Mouse (Mus musculus) spleen, postnatal 0 days (tissue): ENCODE data around the gene Duoxa1. TPM values are rescaled to one million over a fixed set of nuclear protein-coding genes. Genes with fewer than 3 reads are reported as not detected.

Source experiments
- polyA plus RNA-seq: library from polyadenylated mRNA; unstranded; fragments of >200 nt; fragmentation: Nextera tagmentation; extraction: Ambion mirVana; gene quantifications from 2 replicates; pipeline ENCODE4 v1.2.1, GENCODE M21; 2015

Gene Duoxa1
- polyA plus RNA-seq, result not detected in 2 replicates

DNA sequence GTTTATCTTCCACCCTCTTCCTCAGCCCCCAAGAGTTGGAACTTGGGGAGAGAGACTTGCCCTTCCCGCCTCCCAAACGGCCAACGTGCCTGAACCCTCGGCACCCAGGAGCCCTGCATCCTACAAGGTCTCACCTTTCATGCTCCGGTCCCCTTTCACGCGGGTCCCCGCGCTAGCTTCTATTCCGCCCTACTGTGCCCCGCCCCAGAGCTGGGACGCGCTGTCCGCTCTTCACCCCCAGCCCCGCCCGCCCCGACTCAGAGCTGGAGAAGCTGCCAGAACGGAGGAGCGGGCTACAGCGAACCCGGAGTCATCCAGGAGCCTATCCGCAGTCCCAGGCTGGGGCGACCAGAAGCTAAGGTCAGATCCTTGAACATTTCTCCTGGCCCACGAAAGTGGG lies at the start of gene Duoxa1:
TSS of gene Duoxa1 (minus strand) at position 195 of the 400 bp plus-strand sequence.

DNA sequence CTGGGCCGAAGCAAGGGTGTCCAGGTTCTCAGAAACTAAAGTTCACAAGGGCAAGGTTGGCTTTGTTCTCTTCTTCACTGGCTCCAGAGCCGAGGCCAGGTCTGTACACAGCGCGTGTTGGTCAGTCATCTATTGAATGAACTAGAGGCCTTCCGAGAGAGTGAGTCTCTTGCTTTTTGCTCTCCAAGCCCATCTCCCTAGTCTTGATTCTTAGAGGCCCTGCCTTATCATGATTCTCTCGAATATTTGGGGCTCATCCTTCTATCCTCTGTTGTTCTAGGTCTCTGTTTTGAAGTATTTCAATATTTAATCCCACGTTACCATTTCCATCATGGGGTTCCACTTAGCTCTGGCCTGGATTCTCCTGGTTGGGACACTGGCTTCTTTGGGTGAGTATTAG lies 1.8 kb upstream of the Duoxa1 start, which contains the start of gene Duox1:
TSS of gene Duox1 (plus strand) at position 301 of the 400 bp plus-strand sequence.

DNA sequence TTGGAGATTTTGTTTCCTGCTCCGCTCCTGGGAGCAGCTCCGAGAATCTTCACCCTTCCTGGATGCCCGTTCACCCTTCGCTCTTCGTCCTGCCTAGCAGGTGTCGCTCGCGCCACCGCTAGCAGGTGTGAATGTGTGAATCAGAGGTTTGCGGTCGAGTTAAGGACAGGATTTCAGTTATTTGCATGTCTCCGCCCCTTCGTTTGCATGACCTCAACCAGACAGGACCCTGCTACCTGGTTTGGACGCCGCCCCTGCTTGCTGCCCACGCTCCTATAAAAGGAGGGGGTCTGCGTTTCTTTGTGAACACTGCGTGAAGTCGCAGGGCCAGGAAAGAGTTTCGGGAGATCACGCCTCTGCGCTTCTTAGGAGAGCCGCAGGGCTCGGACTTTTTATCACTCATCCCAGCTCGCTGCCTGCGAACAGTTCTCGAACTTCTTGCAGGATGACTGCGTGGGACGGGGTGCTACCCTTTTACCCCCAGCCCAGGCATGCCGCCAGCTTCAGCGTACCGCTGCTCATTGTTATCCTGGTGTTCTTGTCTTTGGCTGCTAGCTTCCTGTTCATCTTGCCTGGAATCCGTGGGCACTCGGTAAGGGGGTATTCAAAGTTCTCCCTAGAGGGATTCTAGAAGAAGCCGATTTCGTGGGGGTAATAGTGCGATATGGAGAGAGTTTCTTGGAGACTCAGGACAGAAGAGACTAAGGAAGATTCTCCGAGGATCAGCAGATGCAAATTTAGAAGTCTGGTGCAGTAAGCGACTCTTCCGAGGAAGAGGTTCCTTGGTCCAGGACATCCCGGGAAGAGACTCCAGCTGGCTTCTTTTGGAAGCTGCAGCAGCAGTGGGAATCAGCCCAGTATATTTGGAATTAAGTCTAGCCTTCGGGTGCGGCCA lies 14.7 kb downstream of the Duoxa1 start, which contains the start of gene Duoxa2:
TSS of gene Duoxa2 (plus strand) at position 305 of the 895 bp plus-strand sequence.

DNA sequence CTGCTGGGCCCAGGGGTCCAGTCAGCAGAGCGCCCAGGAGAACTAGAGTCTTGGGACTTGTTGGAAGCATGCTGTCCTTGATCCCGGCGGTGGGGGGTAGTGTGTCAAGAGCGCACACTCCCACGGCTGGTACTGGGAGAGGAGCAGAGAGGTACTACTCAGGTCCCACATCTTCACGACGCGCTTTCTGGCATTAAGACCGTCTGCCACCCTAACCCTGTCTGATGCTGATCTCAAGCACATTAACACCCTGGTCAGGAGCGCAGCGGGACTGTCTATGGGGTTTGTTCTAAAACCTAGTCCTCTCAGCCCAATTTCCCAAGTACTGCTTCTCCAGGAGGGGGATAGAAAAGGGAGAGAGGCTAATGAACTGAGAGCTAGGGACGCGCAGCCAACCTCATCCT lies 15.4 kb downstream of the Duoxa1 start, which contains the start of gene Duox2:
TSS of gene Duox2 (minus strand) at position 354 of the 404 bp plus-strand sequence.

Other genes starting within 250 kb of the Duoxa1 start
- gene Spg11, start 195.3 kb downstream of the Duoxa1 start, polyA plus RNA-seq, result 2.8 and 3.2 TPM in 2 replicates
- gene B2m, start 166.0 kb downstream of the Duoxa1 start, polyA plus RNA-seq, result 646 and 799 TPM in 2 replicates
- gene Trim69, start 153.0 kb downstream of the Duoxa1 start, polyA plus RNA-seq, result not detected in 2 replicates
- 0.15 and 0.18 TPM in 2 replicates for gene Patl2, start 127.5 kb downstream of the Duoxa1 start, polyA plus RNA-seq
- gene Terb2, start 127.5 kb downstream of the Duoxa1 start, polyA plus RNA-seq, result not detected in 2 replicates
- 43.3 and 45.4 TPM in 2 replicates for gene Sord, start 79.0 kb downstream of the Duoxa1 start, polyA plus RNA-seq
- gene Duox2, start 15.3 kb downstream of the Duoxa1 start, polyA plus RNA-seq, result 0.04 TPM in 1 of 2 replicates, not detected in the other
- not detected in 2 replicates for gene Duoxa2, start 14.8 kb downstream of the Duoxa1 start, polyA plus RNA-seq
- gene Duox1, start 1.9 kb upstream of the Duoxa1 start, polyA plus RNA-seq, result not detected in 2 replicates
- 2.1 and 3.1 TPM in 2 replicates for gene Shf, start 55.4 kb upstream of the Duoxa1 start, polyA plus RNA-seq
- 3.6 and 5.3 TPM in 2 replicates for gene Slc28a2, start 112.7 kb upstream of the Duoxa1 start, polyA plus RNA-seq
- 0.06 and 0.07 TPM in 2 replicates for gene Gm14085, start 171.2 kb upstream of the Duoxa1 start, polyA plus RNA-seq